Mouse (Mus musculus): ENCODE data around the gene AU040320. TPM values are rescaled to one million over a fixed set of nuclear protein-coding genes. Genes with fewer than 3 reads are reported as not detected.

The AU040320 gene
- polyA plus RNA-seq, 1 experiment, result 10.1 TPM

GRCm38 (mm10) chr4:126741448-126741847 lies 11.9 kb upstream of the AU040320 start:
- Histone ChIP-seq H3K9me3 (replicated peaks; ENCODE audit: control insufficient read depth, insufficient read depth, low read length, poor library complexity, severe bottlenecking) (no peaks in the 10 kb centered on the region), H3K4me1 (ENCODE audit: control insufficient read depth, insufficient read depth, low read length) (peaks cover 2% of the 10 kb centered on the region), H3K4me3 (ENCODE audit: low read depth, low read length) (no peak overlapping the region), H3K9ac (ENCODE audit: low read depth, poor library complexity, severe bottlenecking) (no peak overlapping the region), H3K36me3 (ENCODE audit: control insufficient read depth, insufficient read depth, low read length, poor library complexity, severe bottlenecking) (no peaks in the 10 kb centered on the region), H3K27me3 (ENCODE audit: control insufficient read depth, insufficient read depth, low read length, poor library complexity, severe bottlenecking) (no peaks in the 10 kb centered on the region), H3K27ac (ENCODE audit: insufficient read depth, low read length) (no peak overlapping the region)
- TF ChIP-seq CTCF (IDR thresholded peaks at IDR 0.05; ENCODE audit: low read depth, low read length) (peak; percentile 84), POLR2A (IDR thresholded peaks at IDR 0.05; ENCODE audit: insufficient read depth, low read length) (no peak)

DNA sequence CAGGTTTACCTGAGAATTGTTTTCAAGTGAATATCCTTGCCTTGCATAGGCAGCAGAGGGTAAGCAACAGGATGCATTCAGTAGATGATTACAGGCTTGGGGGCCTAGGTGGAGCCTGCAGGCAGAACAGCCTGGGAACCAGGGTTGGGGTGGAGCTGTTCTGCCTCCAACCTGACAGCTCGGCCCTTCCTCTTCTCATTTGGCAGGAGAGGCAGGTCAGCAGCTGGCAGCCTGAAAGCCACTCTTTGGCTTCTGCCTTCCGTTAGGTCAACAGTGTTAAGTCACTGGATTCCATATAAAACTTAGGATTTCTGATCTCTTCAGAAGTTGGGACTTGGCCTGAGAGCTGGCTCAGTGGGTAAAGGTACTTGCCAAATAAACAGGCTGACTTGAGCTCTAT lies 10.4 kb upstream of the AU040320 start:
- H3K27me3 ChIP-seq (ENCODE audit: control insufficient read depth, insufficient read depth, low read length, poor library complexity, severe bottlenecking), result no peaks in the 10 kb centered on the region
- no peaks in the 10 kb centered on the region for H3K36me3 ChIP-seq (ENCODE audit: control insufficient read depth, insufficient read depth, low read length, poor library complexity, severe bottlenecking)
- H3K27ac ChIP-seq (ENCODE audit: insufficient read depth, low read length), result no peak overlapping the region
- TF ChIP-seq POLR2A (IDR thresholded peaks at IDR 0.05; ENCODE audit: insufficient read depth, low read length), result no peak
- no peak for TF ChIP-seq EP300 (IDR thresholded peaks at IDR 0.05; ENCODE audit: insufficient read depth, low read depth, low read length)
- TF ChIP-seq CTCF (IDR thresholded peaks at IDR 0.05; ENCODE audit: low read depth, low read length), result no peak
- H3K4me1 ChIP-seq (ENCODE audit: control insufficient read depth, insufficient read depth, low read length), result peaks cover 2% of the 10 kb centered on the region
- H3K4me3 ChIP-seq (ENCODE audit: low read depth, low read length), result no peak overlapping the region
- no peak overlapping the region for H3K9ac ChIP-seq (ENCODE audit: low read depth, poor library complexity, severe bottlenecking)
- H3K9me3 ChIP-seq (replicated peaks; ENCODE audit: control insufficient read depth, insufficient read depth, low read length, poor library complexity, severe bottlenecking), result no peaks in the 10 kb centered on the region

DNA sequence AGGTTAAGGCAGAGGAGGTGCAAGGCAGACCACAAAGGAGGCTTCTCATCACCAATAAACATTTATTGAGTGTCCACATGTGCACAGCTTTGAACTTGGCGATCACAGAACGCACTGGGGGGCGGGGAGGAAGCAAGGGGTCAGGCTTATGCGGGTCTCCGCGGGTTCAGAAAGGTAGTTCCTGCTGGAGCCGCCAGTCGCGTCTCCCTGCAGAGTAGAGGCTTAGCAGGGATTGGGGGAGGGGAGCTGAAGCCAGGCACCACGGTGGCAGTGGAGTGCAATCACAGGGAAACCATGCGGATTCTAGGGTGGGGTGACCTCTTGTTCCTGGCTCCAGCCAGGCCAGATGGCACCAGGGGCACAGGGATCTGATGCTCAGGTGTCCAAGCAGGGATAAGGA lies 9.6 kb upstream of the AU040320 start:
- Histone ChIP-seq H3K4me1 (ENCODE audit: control insufficient read depth, insufficient read depth, low read length) (peaks cover 2% of the 10 kb centered on the region), H3K27me3 (ENCODE audit: control insufficient read depth, insufficient read depth, low read length, poor library complexity, severe bottlenecking) (no peaks in the 10 kb centered on the region), H3K4me3 (ENCODE audit: low read depth, low read length) (no peak overlapping the region), H3K27ac (ENCODE audit: insufficient read depth, low read length) (no peak overlapping the region), H3K36me3 (ENCODE audit: control insufficient read depth, insufficient read depth, low read length, poor library complexity, severe bottlenecking) (no peaks in the 10 kb centered on the region; the same call in 1 of the 2 replicates), H3K9me3 (replicated peaks; ENCODE audit: control insufficient read depth, insufficient read depth, low read length, poor library complexity, severe bottlenecking) (no peaks in the 10 kb centered on the region), H3K9ac (ENCODE audit: low read depth, poor library complexity, severe bottlenecking) (no peak overlapping the region)
- TF ChIP-seq CTCF (IDR thresholded peaks at IDR 0.05; ENCODE audit: low read depth, low read length), result no peak
- no peak for TF ChIP-seq POLR2A (IDR thresholded peaks at IDR 0.05; ENCODE audit: insufficient read depth, low read length)
- no peak for TF ChIP-seq EP300 (IDR thresholded peaks at IDR 0.05; ENCODE audit: insufficient read depth, low read depth, low read length)

DNA sequence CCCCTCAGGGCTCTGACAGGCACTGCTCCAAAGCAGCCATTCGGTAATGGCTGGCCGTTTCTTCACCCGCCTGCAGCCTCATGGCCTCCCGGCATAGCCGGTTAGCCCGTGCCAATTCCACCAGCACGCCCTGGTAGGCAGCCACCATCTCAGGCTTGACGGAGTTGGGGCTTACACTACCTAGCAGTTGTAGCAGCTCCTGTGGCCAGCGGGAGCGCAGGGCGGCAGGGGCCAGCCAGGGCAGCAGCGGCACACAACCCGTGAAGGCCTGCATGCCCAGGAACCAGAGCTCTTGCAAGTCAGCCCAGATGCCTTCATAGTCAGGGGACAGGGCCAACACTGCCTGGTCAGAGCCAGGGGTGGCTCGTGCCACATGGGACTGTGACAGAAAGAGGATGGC lies 8.5 kb upstream of the AU040320 start:
- H3K9ac ChIP-seq (ENCODE audit: low read depth, poor library complexity, severe bottlenecking), result 0 out of 2 replicates have a peak overlapping the region, but pooled peaks have one; percentile 10
- H3K36me3 ChIP-seq (ENCODE audit: control insufficient read depth, insufficient read depth, low read length, poor library complexity, severe bottlenecking), result no peaks in the 10 kb centered on the region; the same call in 1 of the 2 replicates
- no peak overlapping the region for H3K27ac ChIP-seq (ENCODE audit: insufficient read depth, low read length)
- H3K9me3 ChIP-seq (replicated peaks; ENCODE audit: control insufficient read depth, insufficient read depth, low read length, poor library complexity, severe bottlenecking), result no peaks in the 10 kb centered on the region
- TF ChIP-seq POLR2A (IDR thresholded peaks at IDR 0.05; ENCODE audit: insufficient read depth, low read length) (no peak), CTCF (IDR thresholded peaks at IDR 0.05; ENCODE audit: low read depth, low read length) (no peak), EP300 (IDR thresholded peaks at IDR 0.05; ENCODE audit: insufficient read depth, low read depth, low read length) (no peak)
- no peaks in the 10 kb centered on the region for H3K27me3 ChIP-seq (ENCODE audit: control insufficient read depth, insufficient read depth, low read length, poor library complexity, severe bottlenecking)
- H3K4me3 ChIP-seq (ENCODE audit: low read depth, low read length), result peak overlapping the region; percentile 15
- peaks cover under 1% of the 10 kb centered on the region for H3K4me1 ChIP-seq (ENCODE audit: control insufficient read depth, insufficient read depth, low read length)

GRCm38 (mm10) chr4:126745506-126746193 lies 7.7 kb upstream of the AU040320 start:
- H3K4me1 ChIP-seq (ENCODE audit: control insufficient read depth, insufficient read depth, low read length), result no peaks in the 10 kb centered on the region
- no peak overlapping the region for H3K4me3 ChIP-seq (ENCODE audit: low read depth, low read length)
- TF ChIP-seq POLR2A (IDR thresholded peaks at IDR 0.05; ENCODE audit: insufficient read depth, low read length), result no peak
- peak; percentile 66 for TF ChIP-seq CTCF (IDR thresholded peaks at IDR 0.05; ENCODE audit: low read depth, low read length)
- no peaks in the 10 kb centered on the region for H3K27me3 ChIP-seq (ENCODE audit: control insufficient read depth, insufficient read depth, low read length, poor library complexity, severe bottlenecking)
- no peaks in the 10 kb centered on the region for H3K9me3 ChIP-seq (replicated peaks; ENCODE audit: control insufficient read depth, insufficient read depth, low read length, poor library complexity, severe bottlenecking)
- H3K36me3 ChIP-seq (ENCODE audit: control insufficient read depth, insufficient read depth, low read length, poor library complexity, severe bottlenecking), result no peaks in the 10 kb centered on the region; the same call in 1 of the 2 replicates
- H3K27ac ChIP-seq (ENCODE audit: insufficient read depth, low read length), result no peak overlapping the region
- H3K9ac ChIP-seq (ENCODE audit: low read depth, poor library complexity, severe bottlenecking), result no peak overlapping the region

DNA sequence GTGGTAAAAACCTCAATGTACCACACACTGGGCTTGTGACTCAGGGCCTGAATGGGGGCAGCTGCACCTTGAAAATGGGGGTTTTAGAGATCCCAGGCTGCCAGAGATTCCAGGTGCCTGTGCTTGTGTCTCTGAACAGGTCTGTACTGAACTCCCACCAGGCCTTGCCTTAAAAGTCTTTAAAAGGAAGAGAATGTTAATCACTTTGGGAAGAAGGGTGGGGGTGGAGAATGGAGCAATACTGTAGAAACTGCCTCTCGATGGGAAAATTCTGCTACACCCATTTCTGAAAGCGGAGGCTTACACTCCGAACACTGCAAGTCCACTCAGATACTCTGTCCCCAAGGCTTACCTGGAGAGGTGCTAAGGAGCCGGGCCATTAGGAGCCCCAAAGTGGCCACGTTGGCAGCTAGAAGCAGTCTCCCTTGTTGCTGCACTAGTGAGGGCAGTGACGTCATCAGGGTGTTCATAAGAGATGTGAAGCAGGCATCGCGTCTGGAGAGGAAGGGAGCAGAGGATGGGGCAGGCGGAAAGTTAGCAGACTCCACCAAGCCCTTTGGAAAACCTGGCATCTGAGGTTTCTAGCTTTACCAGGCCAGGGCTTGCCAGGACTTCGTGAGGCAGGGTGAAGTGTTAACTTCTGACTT lies 7.0 kb upstream of the AU040320 start:
- H3K27me3 ChIP-seq (ENCODE audit: control insufficient read depth, insufficient read depth, low read length, poor library complexity, severe bottlenecking), result no peaks in the 10 kb centered on the region
- H3K4me3 ChIP-seq (ENCODE audit: low read depth, low read length), result no peak overlapping the region
- no peak overlapping the region for H3K27ac ChIP-seq (ENCODE audit: insufficient read depth, low read length)
- no peaks in the 10 kb centered on the region; the same call in 1 of the 2 replicates for H3K36me3 ChIP-seq (ENCODE audit: control insufficient read depth, insufficient read depth, low read length, poor library complexity, severe bottlenecking)
- no peak overlapping the region for H3K9ac ChIP-seq (ENCODE audit: low read depth, poor library complexity, severe bottlenecking)
- TF ChIP-seq CTCF (IDR thresholded peaks at IDR 0.05; ENCODE audit: low read depth, low read length) (no peak), POLR2A (IDR thresholded peaks at IDR 0.05; ENCODE audit: insufficient read depth, low read length) (no peak), EP300 (IDR thresholded peaks at IDR 0.05; ENCODE audit: insufficient read depth, low read depth, low read length) (no peak)
- no peaks in the 10 kb centered on the region for H3K9me3 ChIP-seq (replicated peaks; ENCODE audit: control insufficient read depth, insufficient read depth, low read length, poor library complexity, severe bottlenecking)
- H3K4me1 ChIP-seq (ENCODE audit: control insufficient read depth, insufficient read depth, low read length), result no peaks in the 10 kb centered on the region

Data from ES-Bruce4 (cell line).